Mouse (Mus musculus) granulocyte monocyte progenitor cell, adult 5-6 weeks (primary cell): ENCODE measurements at regions not wholly inside any gene's neighbourhood (a gene's known extent, or its start where the extent isn't known, plus 50 kb on each side); places are given as distances from the start of the nearest gene placed in this dataset.

ENCODE experiments used
- ATAC-seq: replicated peaks from 2 replicates; pipeline ENCODE4 v1.8.0; 2016; ENCODE audit warnings: mild to moderate bottlenecking, moderate TSS enrichment, inconsistent platforms; ENCODE audit not compliant: poor library complexity, severe bottlenecking

DNA sequence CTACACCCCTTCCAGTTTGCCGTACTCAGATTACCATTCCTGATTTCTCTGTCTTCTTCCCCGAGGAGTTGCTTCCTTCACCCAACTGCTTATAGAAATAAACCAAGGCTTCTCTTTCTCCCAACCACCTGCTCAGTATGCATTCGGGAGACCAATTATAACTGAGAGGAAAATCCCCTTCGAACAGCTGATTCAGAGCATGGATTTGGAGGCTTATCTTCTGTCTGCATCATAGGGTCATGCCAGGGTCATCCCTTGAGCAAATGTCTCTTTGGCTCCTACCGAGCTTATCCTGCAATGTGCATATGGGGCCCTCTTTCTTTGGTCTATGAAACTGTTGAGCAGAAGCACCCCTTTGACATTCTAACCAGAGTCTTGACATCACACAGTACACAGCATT lies 79.0 kb upstream of the Jazf1 start:
- ATAC-seq: no peak

DNA sequence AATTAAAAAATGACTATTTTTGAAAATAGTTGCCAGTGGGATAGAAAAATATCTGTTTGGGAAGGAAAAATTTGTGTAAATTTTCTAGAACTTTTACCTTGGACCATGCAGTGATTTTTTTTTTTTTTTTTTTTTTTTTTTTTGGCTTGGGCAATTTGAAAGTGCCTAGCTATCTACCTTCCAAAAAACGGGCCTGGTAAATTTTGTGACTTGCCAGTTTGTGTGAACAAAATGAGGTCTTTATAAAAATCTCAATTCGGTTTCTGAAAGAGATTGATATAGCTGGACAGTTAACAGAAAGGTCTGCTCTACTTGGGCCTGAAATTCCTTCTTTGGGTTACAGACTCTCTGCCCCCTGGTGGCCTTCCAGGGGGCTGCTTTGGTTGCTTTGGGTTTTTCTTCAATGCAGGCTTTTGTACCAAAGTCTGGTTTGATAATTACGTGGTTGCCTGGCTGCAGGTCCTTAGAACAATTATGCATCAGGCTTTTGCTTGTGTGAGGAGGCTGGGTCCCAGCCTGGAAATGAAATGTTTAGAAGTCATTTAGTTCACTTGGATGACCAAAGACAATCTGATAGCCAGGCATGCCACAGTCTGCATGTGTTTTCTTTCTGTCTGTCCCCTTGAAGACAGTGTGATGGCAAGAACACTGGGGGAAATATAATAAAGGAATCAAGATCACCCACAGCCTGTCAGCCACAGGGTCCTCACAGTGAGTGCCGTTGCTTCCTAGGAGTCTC lies 75.6 kb upstream of the Jazf1 start:
- ATAC-seq: 0 out of 2 replicates have a peak, but pooled peaks have one; percentile 33

DNA sequence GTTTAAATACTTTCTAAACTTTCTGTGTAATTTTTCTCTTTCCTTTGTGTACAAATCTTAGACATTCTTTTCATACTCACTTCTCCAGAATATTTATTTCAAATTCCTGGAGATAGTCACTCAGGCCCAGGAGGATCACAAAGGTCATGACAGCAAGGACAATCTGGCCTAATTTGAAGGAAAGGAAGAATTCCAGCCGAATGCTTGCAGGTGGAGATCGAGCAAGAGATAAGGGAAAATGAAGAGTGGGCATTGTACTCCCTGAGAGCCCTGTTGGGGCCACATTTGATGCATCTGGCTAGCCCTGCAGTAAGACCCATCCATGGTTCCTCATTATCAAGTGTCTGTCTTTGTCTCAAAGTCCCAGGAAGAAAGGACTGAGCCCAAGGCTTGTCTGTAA lies 66.0 kb upstream of the Jazf1 start:
- ATAC-seq: no peak

DNA sequence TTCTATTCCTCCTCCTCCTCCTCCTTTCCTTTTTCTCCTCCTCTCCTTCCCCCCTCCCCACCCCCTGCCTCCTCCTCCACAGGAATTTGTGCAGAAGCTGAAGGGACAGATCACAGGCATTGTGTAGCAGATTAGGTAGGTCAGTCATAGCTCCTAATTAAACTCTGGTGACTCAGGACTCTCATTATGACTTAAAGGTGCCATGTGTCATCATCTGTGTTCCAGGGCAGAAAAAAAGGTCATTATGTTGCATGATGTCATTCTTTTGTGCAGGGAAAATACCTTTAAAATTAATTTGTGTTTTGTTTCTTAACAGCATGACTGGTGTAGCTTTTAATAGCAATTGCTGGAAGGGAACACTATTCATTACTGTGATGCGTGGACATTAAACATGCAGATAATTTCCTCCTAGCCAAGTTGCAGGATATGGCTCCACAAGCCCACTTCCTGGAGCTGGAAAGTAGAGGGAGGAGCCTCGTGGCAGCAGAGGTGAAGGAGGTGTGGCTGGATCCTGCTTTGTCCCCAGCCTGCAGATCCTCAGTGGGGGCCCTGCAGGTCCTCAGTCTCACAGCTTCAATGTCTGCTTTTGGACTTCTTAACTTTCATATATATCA lies 62.4 kb upstream of the Jazf1 start:
- peak; percentile 42; the same call in 1 of the 2 replicates for ATAC-seq

DNA sequence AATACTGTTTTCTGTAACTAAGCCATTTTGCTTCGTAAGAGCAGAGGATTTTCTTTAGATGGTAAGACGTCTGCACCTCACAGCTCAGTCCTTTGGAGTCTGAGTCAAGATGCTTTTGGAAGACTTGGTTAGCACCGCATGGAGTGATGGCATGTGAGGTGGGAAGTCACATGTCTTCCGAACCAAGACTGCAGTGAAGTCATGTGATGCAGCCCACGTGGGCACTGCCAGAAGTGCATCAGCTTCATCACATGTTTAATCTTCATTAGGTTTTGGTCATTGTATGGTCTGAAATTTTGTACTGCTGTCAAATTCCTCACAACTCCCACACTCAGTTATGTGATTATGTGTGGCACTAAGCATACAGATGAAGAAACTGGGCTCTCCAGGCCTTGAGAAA lies 58.3 kb upstream of the Jazf1 start:
- no peak for ATAC-seq

DNA sequence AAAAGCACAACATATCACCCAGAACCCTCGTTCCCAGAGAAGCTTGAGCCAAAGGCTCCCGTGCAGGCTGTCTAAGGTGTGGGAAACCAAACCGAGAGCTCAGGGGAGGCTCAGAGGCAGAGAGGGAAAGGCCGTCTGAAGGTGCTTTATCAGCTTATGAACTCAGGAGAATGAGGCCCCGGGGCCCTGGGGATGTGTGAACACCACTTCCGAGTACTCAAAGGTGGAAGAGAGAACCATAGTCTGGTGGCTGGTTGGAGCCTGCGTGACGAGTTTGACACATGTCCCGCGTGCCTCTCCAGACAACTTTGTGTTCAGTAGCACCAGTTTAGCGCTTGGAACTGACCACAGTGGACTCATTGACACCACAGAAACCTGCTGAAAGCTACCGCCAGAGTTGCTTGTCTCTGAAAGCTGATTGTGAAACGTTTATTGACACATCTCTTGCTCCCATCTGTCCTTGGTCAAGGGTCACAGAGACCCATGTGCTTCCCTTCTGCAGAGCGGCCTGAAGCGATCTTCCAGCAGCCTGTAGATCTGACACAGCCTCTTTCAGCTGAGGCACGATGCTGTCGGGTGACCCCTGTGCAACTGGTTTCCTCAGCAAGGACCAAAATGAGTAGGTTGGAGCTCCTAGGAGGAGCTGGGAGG lies 56.5 kb upstream of the Jazf1 start:
- ATAC-seq: peak; percentile 30; the same call in 1 of the 2 replicates

DNA sequence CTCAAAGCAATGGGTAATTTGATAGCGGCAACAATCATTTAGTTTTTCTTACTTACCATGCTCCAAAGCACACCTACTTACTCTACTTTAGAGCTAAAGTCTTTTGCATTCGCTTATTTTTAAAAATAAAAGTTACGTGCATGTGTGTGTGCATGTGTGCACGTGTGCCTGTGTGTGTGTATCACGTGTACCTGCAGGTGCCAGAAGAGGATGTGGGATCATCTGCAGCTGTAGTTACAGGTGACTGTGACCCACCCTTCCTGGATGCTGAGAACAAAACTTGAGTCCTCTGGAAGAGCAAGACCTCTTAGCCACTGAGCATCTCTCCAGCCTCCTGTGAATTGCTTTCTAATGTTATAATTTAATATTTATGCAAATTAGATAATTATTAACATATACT lies 52.0 kb upstream of the Jazf1 start:
- ATAC-seq: no peak
